Mouse (Mus musculus) thymus, postnatal 10 days (tissue): Measurements from ENCODE around the gene Zfhx2.
"Not testable (repeated sequence)": the region's sequence is repeated elsewhere in the genome, so short reads cannot be mapped to it uniquely, and the experiment has no call there.

Experiments
- DNase-seq, 2 experiments: peaks; one replicate each; pipeline ENCODE4 v3.0.0; 2021; ENCODE audit warnings: low spot score in 2 of 2

Gene Zfhx2

DNA sequence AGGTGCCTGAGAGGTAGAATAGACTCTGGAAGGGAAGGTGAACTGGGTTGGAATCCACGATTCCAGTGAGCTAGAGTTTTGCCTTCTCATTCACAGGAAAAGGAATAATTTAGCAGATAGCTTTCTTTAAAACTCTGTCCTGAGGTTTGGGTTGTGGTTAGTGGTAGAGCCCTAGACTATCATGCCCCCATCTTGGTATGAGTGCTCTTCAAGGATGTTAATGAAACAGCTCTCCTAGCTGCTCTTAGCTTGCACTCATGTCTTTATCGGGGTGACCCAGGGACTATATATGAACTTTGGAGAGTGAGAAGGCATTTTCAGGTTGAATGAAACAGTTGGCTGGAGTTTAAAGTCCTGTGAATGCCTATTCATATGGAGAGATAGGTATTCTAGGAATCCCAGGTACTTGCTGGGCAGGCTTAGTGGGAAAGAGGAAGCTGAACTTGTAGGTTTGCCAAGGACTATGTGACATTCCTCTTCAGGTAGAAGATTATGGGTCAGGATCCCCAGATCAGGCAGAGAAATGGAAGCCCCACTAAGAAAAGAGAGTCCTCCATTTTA lies 44.1 kb downstream of the Zfhx2 start:
- DNase-seq = no peak

DNA sequence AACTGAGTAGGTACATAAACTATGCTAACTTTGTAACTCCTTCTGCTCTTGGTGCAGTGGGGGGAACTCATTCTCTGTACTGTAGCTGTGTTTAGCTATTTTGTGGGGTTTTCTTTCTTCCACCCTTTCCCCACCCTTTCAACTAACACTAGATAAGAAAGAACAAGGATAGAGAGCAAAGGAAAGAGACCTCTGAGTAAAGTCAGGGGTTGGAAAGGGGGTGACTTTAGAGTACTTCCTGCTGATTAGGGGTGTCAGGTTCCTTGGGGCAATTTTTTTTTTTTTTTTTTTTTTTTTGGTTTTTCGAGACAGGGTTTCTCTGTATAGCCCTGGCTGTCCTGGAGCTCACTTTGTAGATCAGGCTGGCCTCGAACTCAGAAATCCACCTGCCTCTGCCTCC lies 48.4 kb downstream of the Zfhx2 start:
- DNase-seq = not testable (repeated sequence)

DNA sequence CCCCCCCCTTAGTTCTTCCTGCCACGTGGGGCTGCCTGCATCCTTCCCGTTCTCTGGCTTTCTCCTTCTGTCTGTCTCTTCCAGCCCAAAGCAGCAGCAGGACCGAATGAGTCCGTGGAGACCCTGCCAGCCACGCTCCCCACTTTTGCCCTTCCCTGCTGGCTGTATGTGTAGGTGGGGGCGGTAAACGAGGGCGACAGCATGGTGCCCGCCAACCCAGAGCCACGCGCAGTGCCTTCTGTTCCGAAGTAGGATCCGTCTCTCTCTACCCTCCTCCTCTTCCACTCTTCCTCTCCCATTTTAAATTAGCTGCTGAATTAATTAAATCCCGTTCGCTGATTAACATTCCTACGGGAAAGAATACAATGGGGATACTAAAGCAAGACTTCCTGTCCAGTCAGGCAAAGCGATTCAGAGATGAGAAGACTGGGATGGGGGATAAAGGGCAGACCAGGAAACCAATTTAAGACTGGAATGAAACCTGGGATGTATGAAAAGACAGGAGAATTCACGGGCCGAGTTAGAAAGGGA lies 59.4 kb downstream of the Zfhx2 start:
- DNase-seq = no peak

DNA sequence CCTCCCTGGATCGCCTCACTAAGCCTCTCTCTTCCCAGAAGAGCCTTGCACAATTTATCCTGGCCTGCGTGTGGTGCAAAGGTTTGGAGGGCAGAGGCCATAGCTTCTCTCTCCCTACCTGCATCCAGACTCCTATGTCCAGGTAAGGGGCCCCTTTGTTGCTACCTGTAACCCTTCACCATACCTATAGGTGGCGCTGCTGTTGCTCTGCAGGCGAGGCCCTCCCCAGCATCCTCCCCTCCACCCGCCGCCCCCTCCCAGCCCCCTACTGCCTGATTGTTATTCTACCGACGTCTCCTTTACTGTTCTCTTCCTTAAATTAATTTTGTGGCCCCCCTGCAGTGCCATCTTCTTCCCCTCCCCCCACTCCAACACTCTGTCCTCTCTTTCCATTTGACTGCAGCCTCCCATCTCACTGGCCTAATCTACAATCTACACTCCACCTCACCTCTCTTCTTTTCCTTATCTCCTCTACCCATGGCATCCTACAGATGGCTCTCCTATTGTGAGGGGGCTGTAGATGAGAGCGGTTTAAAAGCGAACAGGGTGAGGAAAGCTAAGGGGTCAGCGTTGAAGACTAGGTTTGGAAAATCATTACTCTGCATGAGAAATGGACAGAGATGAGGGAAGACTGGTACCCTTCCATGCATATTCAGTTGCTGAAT lies 63.0 kb downstream of the Zfhx2 start:
- peak in 1 of 2 experiments; percentile 56 for DNase-seq

DNA sequence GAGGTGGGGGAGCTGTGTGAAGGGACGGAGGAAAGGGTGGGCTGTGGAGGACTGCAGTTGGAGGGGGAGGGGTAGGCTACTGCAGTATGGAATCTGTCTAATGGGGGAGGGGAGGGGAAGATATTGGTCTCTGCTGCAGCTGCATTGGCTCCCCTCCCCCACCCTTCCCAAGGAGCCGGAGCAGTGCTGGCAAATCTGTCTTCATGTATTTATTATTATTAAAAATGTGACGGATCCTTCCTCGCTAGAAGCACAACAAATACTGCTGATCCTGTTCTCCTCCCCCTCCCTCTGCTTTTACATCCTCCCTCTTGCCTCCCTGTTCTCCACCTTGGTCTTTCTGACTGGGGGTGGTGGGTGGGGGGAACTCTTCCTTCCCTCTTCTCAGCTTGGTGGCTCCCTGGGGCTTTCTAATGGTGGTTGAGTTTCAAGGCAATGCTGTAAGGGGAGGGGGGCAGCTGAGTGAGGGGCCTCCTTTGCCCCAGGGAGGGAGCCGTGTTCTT lies 63.7 kb downstream of the Zfhx2 start:
- no peak for DNase-seq

DNA sequence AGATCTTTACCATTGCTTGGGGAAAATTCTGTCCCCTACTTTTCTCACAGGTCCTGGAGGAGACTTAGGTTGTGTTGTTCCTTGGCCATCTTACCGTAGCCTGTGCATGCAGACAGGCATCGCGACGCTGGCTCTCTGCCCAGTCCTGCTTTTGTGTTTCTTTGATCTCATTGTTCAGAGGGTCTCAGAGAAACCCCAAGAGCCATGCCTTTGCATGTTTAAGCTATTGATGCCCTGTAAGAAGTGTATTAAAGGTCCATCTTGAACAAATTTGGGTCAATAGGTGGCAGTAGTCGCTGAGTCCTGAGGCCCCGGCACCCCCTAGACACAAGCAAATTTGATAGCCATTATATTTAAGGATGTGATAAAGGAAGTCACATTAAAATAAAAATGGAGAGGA lies 64.5 kb downstream of the Zfhx2 start:
- DNase-seq = no peak

DNA sequence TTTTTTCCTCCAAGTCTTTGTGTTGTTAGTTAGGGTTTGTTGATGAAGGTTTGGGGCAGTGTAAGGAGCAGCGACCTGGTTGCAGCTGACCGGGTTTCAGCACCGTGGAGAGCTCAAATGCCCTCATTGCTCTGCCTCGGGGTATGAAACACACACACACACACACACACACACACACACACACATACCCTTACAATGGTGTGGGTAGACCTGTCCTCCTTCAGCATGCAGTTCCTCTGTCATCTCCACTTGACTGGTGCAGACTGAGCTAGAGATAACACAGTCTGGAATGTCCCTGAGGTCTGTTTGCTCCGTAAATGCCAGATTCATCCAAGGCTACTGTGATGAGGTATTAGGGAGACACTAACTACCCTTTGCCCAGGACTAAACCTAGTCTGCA lies 64.9 kb downstream of the Zfhx2 start:
- no peak for DNase-seq

DNA sequence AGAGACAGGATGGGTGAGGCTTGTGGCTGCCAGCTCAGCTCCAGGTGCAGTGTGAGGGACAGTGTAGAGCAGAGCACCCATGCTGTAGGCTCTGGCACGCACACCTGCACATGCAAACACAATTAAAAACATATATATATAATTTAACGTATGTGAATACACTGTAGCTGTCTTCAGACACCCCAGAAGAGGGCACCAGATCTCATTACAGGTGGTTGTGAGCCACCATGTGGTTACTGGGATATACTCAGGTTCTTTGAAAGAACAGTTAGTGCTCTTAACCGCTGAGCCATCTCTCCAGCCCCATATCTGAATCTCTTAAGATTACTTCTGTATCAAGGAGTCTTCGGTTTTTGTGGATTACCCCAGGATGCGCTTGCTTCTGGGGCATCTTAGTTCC lies 66.6 kb downstream of the Zfhx2 start:
- peak in 1 of 2 experiments; percentile 33 for DNase-seq

DNA sequence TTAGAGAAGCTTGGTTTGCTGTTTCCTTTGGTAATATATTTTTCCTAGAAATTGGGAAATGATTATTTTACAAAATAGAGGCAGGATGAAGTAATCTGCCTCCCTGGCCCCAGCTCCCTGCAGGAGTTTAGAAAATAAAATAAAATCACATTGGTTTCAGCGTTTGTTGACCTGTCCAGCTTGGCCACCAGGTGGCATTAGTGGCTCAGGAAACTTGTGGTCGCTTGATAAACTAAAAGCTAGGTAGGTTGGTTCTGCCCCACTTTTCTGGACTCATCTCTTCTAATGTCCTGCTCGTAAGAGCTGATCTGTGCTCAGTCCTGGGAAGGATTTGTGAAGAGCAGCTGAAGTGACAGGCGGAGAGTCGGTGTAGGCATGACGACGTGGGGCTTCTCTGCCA lies 67.9 kb downstream of the Zfhx2 start:
- peak in 1 of 2 experiments; percentile 27 for DNase-seq

DNA sequence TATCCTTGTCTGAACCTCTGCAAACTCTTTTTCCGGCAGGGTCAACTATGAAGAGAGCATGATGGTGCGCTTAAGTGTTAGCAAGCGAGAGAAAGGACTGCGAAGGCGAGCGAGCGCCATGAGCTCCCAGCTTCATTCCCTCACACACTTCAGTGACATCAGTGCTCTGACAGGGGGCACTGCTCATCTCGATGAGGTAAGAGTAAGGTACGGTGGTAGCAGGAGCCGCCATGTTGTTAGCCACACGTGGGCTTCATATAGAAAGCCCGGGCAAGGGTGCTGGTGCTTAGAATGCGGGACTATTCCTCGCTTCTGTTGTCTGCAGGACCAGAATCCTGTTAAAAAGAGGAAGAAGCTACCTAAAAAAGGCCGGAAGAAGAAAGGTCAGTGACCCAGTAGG lies 69.1 kb downstream of the Zfhx2 start:
- DNase-seq = no peak

DNA sequence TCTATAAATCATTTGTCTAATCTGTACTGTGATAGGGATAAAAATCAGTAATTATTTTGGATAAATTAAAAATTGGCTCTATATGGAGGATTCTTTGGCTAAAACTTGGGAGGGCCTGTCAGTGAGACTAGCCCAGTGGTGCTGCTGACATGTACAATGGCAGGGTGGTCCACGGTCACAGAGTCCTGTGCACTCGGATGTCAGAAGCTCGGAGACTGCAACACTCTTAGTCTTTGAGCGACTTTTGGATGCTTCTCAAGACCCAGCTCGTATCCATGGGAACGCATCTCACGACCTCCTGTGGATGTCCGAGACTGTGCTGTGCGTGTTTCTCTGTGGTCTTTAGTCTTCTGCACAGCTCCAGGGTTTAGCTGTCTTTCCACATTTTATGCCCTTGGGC lies 71.7 kb downstream of the Zfhx2 start:
- no peak for DNase-seq

DNA sequence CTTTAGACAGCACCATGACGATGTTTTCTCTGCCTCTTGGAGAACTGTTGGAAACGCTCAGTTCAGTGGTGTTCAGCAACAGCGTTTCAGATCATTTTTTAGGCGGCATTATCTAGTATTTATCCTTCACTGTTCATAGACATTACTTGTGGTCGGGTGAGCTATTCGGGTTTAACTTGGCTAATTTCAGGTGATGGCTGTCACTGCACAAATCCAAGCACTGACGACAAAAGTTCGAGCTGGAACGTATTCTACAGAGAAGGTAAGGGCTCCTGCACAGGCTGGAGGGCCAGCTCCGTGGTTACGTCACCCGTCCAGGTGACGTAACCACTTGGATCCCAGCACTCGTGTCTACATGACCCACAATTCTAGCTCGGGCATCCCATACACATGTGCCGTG lies 75.2 kb downstream of the Zfhx2 start:
- no peak for DNase-seq

DNA sequence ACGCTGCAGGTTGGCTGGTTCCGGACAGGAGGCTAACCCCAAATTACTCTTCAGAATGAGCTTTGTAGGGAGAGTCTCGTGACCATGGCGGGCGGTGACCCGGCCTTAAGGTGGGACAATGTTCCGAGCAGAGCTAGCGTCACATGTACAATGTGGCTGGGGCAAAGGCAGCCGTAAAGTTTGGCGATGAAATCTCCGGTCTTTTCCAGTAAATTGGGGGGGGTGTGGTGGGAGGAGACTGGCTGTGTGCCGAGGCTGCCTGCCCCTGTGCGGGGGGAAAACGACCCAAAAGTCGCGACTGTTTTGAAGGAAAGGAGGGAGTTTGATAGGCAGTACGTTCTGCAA lies 76.4 kb downstream of the Zfhx2 start:
- DNase-seq = no peak

DNA sequence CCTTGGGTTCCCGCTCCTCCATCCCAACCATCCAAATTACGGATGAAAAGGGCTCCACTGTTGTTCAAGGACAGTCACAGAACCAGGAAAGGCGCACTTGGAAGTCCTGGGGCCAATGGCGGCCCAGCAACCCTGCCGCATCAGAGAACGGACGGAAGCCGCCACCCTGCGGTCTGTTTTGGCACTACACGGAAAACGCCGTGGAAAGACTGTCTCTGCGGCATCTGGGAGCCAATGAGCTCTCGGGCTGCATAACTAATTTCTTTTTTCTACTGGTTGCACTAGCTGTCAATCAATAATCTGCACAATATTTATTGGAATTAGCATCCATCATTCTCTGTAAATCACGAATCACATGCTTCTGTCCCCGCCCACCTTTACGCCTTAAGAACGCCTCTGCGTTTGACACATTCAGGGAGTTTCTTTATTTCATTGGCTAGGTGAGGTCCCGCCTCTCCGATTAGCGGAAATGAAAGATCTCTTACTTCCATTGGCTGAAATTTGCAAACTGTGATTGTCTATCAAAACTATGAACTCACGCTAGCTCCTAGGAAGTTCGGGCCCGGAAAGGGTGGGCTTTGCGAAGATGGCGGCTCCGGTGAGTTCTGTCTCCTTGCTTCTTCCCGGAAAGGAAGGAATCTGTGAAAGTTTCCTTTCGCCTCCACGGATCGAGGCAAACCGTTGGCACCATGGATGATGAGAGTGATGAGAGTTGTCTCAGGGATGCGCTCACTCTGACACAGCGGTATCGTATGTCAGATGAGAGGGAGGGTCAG lies 76.9 kb downstream of the Zfhx2 start, which contains the start of gene Ngdn:
Gene Ngdn (plus strand): TSS at position 464 of the 776 bp plus-strand sequence.
- DNase-seq = peak; percentile 95 to 99

DNA sequence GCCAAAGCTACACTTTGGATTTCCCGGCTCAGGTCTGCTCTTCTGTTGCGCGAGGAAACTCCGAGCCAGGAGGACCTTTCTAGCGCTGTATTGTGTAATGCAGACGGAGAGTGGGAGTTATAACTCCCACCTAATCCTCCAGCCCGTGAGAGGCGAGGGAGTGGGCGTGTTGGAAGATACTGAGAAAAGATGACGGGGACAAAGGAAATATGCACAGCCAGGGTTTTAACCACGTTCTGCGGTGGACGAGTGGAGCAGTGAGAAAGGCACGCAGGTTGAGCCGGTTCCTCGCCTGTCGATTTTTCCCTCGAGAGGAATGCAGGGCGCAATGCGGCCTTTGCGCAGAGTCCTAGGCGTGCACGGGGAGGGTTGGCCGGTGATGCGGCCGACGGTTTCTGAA lies 77.5 kb downstream of the Zfhx2 start:
- no peak for DNase-seq

DNA sequence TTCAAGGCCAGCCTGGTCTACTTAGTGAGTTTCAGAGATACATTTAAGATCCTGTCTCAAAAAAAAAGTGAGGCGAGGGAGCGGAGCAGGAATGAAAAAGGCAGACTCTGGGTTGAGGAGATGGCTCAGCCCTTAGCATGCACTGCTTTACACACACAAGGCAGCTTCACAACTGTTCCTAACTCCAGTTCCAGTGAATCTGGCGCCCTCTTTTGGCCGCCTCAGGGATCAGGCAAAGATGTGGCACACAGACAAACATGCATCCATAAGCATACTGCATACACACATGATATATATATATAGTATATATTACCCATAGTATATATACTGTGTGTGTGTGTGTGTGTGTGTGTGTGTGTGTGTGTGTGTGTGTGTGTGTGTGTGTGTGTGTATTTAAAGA lies 81.0 kb downstream of the Zfhx2 start:
- DNase-seq = no peak
